Mouse (Mus musculus): ENCODE measurements around the gene Atp8a1. TPM values are rescaled to one million over a fixed set of nuclear protein-coding genes. Genes with fewer than 3 reads are reported as not detected.
"Not testable (repeated sequence)": the region's sequence is repeated elsewhere in the genome, so short reads cannot be mapped to it uniquely, and the experiment has no call there.

Gene Atp8a1
- polyA plus RNA-seq, 1 experiment = not detected

DNA sequence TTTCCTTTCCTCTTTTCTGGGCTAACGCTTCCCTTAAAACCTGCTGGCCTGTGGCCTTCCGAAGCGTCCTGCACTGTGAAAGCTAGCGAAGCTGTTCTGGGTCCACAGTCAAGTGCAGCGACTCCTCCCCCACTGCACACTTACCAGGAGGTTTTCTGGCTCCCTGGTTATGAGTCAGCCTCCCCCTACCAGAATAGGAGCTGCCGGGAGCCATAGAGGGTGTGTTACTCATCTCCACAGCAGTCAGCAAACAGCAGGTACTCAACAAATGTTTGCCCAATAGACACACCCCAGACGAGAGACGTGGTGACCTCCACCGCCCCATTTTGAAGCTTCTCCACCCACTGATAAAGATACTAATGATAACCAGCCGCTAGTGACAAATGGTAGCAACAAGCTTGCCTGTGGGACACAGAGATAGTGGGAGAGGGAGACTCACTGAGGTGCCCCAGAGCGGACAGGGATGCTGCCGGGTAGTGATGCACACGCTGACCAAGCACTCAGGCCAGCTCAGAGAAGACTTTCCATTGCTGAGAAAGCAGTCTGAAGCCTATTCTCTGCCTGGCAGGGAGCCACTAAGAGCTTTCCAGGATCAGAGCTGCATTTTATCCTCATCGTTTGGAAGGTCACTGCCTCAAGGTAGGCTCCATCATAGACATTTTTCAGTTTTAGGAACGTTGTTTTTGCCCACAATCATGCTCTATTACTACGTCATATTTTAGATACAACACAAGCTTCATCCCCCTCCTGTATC lies 31.5 kb downstream of the Atp8a1 start:
- H3ac ChIP-seq (ENCODE audit: control insufficient read depth, insufficient read length, low read depth) = no peak overlapping the region
- H3K79me3 ChIP-seq (ENCODE audit: low read depth) = no peaks in the 10 kb centered on the region
- no peak overlapping the region for H3K4me3 ChIP-seq (ENCODE audit: insufficient read depth, poor library complexity, severe bottlenecking)
- H3K79me2 ChIP-seq (ENCODE audit: control insufficient read depth, insufficient read depth) = no peaks in the 10 kb centered on the region
- no peak for TF ChIP-seq CTCF (IDR thresholded peaks at IDR 0.05; ENCODE audit: control insufficient read depth, insufficient read depth, insufficient read length)
- TF ChIP-seq USF1 (IDR thresholded peaks at IDR 0.05; ENCODE audit: low read depth) = no peak
- no peak for TF ChIP-seq MAX (IDR thresholded peaks at IDR 0.05)
- TF ChIP-seq MYOG (IDR thresholded peaks at IDR 0.05; ENCODE audit: control insufficient read depth, extremely low read depth, insufficient read length) = no peak
- no peak for TF ChIP-seq MYOD1 (IDR thresholded peaks at IDR 0.05; ENCODE audit: control insufficient read depth, insufficient read length, low read depth)
- TF ChIP-seq CEBPB (IDR thresholded peaks at IDR 0.05; ENCODE audit: low read depth) = no peak
- TF ChIP-seq FOSL1 (IDR thresholded peaks at IDR 0.05; ENCODE audit: insufficient read depth, low read length, poor library complexity, severe bottlenecking) = no peak
- H3K27me3 ChIP-seq (ENCODE audit: control insufficient read depth, insufficient read depth, insufficient read length) = no peaks in the 10 kb centered on the region
- no peaks in the 10 kb centered on the region for H3K36me3 ChIP-seq (ENCODE audit: control insufficient read depth, insufficient read depth)

GRCm38 (mm10) chr5:67815060-67815459 lies 32.2 kb downstream of the Atp8a1 start:
- not testable (repeated sequence) for H3ac ChIP-seq (ENCODE audit: control insufficient read depth, insufficient read length, low read depth); H3K4me3 ChIP-seq (ENCODE audit: insufficient read depth, poor library complexity, severe bottlenecking); H3K79me3 ChIP-seq (ENCODE audit: low read depth); H3K79me2 ChIP-seq (ENCODE audit: control insufficient read depth, insufficient read depth); H3K27me3 ChIP-seq (ENCODE audit: control insufficient read depth, insufficient read depth, insufficient read length); H3K36me3 ChIP-seq (ENCODE audit: control insufficient read depth, insufficient read depth)

DNA sequence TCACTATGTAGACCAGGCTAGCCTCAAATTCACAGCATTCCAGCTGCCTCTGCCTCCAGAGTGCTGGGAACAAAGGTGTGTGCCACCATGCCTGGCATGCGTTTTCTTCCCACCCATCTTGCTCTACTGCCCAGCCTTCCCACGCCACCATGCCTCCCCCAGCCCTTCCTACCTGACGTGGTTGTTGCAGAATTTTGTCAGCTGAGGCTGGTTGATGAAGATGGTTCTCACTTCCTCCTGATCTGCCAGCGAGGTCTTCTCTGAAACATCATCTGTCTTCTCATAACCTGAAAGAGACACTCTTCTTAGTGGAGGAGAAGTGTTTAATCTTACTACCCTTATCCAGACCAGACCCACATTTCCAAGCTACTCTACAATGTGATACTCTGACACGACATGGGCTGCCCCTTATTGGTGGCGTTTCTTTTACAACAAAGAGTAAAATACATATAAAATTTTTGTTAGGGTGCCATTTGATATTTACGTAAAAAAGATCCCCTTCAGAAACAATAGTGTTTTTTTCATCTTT lies 32.7 kb downstream of the Atp8a1 start:
- no peaks in the 10 kb centered on the region for H3K79me3 ChIP-seq (ENCODE audit: low read depth)
- H3K79me2 ChIP-seq (ENCODE audit: control insufficient read depth, insufficient read depth) = no peaks in the 10 kb centered on the region
- no peaks in the 10 kb centered on the region for H3K27me3 ChIP-seq (ENCODE audit: control insufficient read depth, insufficient read depth, insufficient read length)
- no peak overlapping the region for H3K4me3 ChIP-seq (ENCODE audit: insufficient read depth, poor library complexity, severe bottlenecking)
- no peaks in the 10 kb centered on the region for H3K36me3 ChIP-seq (ENCODE audit: control insufficient read depth, insufficient read depth)
- TF ChIP-seq CEBPB (IDR thresholded peaks at IDR 0.05; ENCODE audit: low read depth) = no peak
- TF ChIP-seq MYOG (IDR thresholded peaks at IDR 0.05; ENCODE audit: control insufficient read depth, extremely low read depth, insufficient read length) = no peak
- no peak for TF ChIP-seq MAX (IDR thresholded peaks at IDR 0.05)
- no peak for TF ChIP-seq CTCF (IDR thresholded peaks at IDR 0.05; ENCODE audit: control insufficient read depth, insufficient read depth, insufficient read length)
- TF ChIP-seq USF1 (IDR thresholded peaks at IDR 0.05; ENCODE audit: low read depth) = no peak
- no peak for TF ChIP-seq FOSL1 (IDR thresholded peaks at IDR 0.05; ENCODE audit: insufficient read depth, low read length, poor library complexity, severe bottlenecking)
- no peak for TF ChIP-seq MYOD1 (IDR thresholded peaks at IDR 0.05; ENCODE audit: control insufficient read depth, insufficient read length, low read depth)
- H3ac ChIP-seq (ENCODE audit: control insufficient read depth, insufficient read length, low read depth) = no peak overlapping the region

DNA sequence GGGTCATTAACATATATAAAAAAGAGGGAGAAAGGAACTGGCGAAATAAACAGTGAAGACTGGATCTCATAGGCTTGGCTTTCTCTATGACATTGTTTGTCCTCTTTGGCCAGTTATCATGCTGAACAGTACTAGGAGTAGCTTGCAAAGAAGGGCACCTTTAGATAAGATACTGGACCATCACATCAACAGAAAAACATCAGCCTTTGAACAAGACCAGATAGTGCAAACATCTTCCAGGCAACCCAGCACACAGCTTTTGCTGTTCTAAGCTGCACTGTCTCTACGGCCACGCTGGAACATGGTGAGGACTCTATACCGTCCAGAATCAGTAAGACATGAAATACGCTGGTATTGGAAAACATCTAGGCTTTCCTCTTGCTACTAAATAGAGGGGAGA lies 33.9 kb downstream of the Atp8a1 start:
- Histone ChIP-seq H3K36me3 (ENCODE audit: control insufficient read depth, insufficient read depth) (no peaks in the 10 kb centered on the region), H3K79me2 (ENCODE audit: control insufficient read depth, insufficient read depth) (no peaks in the 10 kb centered on the region), H3K4me3 (ENCODE audit: insufficient read depth, poor library complexity, severe bottlenecking) (no peak overlapping the region), H3K27me3 (ENCODE audit: control insufficient read depth, insufficient read depth, insufficient read length) (no peaks in the 10 kb centered on the region), H3K79me3 (ENCODE audit: low read depth) (no peaks in the 10 kb centered on the region), H3ac (ENCODE audit: control insufficient read depth, insufficient read length, low read depth) (no peak overlapping the region)
- TF ChIP-seq MAX (IDR thresholded peaks at IDR 0.05) (no peak), MYOD1 (IDR thresholded peaks at IDR 0.05; ENCODE audit: control insufficient read depth, insufficient read length, low read depth) (no peak), USF1 (IDR thresholded peaks at IDR 0.05; ENCODE audit: low read depth) (no peak), MYOG (IDR thresholded peaks at IDR 0.05; ENCODE audit: control insufficient read depth, extremely low read depth, insufficient read length) (no peak), CEBPB (IDR thresholded peaks at IDR 0.05; ENCODE audit: low read depth) (no peak), CTCF (IDR thresholded peaks at IDR 0.05; ENCODE audit: control insufficient read depth, insufficient read depth, insufficient read length) (no peak), FOSL1 (IDR thresholded peaks at IDR 0.05; ENCODE audit: insufficient read depth, low read length, poor library complexity, severe bottlenecking) (no peak)

DNA sequence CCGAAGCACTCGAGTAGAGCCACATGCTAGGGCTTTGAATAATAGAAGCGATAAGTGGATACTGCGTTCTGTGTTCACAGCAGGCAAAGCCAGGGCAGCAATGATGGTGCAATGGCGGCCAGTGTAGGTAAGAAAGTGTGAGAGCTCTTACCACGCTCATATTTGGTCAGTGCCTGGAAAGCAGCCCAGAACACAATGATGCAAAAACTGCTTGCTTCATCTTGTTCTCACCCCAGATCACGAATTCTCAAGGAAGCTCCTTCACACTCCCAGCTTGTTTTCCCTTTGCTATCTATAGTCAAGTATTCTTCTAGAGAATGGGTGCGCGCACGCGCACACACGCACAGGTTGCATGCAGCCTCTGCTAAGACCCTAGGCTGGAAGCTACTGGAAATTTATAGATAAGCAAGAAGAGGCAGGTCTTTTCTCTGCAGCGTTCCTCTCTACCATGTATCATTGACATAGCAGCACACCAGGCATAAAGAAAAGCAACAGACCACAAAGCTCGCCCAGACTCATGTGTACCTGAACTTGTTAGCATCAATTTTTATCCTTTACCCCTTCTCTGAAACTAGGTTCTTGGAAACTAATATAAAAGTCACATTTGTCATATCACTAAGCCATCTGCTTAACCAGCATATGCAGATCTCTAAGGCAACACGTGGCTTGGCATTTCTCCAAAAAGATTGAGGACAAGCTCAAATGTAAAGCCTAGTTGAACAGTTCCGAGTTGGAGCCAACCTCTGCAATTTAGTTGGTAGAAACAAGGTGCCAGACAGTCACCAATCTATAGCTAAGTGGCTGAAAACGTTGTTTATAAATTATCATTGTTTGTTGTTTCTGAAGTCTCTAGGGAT lies 44.8 kb downstream of the Atp8a1 start:
- H3K36me3 ChIP-seq (ENCODE audit: control insufficient read depth, insufficient read depth) = no peaks in the 10 kb centered on the region
- no peaks in the 10 kb centered on the region for H3K79me2 ChIP-seq (ENCODE audit: control insufficient read depth, insufficient read depth)
- no peaks in the 10 kb centered on the region for H3K79me3 ChIP-seq (ENCODE audit: low read depth)
- no peak overlapping the region for H3ac ChIP-seq (ENCODE audit: control insufficient read depth, insufficient read length, low read depth)
- no peak overlapping the region for H3K4me3 ChIP-seq (ENCODE audit: insufficient read depth, poor library complexity, severe bottlenecking)
- no peaks in the 10 kb centered on the region for H3K27me3 ChIP-seq (ENCODE audit: control insufficient read depth, insufficient read depth, insufficient read length)
- no peak for TF ChIP-seq CEBPB (IDR thresholded peaks at IDR 0.05; ENCODE audit: low read depth)
- TF ChIP-seq MYOD1 (IDR thresholded peaks at IDR 0.05; ENCODE audit: control insufficient read depth, insufficient read length, low read depth) = no peak
- TF ChIP-seq MYOG (IDR thresholded peaks at IDR 0.05; ENCODE audit: control insufficient read depth, extremely low read depth, insufficient read length) = no peak
- no peak for TF ChIP-seq USF1 (IDR thresholded peaks at IDR 0.05; ENCODE audit: low read depth)
- no peak for TF ChIP-seq CTCF (IDR thresholded peaks at IDR 0.05; ENCODE audit: control insufficient read depth, insufficient read depth, insufficient read length)
- TF ChIP-seq FOSL1 (IDR thresholded peaks at IDR 0.05; ENCODE audit: insufficient read depth, low read length, poor library complexity, severe bottlenecking) = no peak
- no peak for TF ChIP-seq MAX (IDR thresholded peaks at IDR 0.05)

All from C2C12 (cell line).